Mouse (Mus musculus) hindlimb bud, embryonic 11.5 days (tissue): ENCODE measurements around the gene Pacsin1.

ENCODE experiments used
- DNase-seq: peaks from one replicate; pipeline ENCODE4 v3.0.0-alpha.2; 2012; ENCODE audit warnings: low read depth, low spot score; ENCODE audit errors: extremely low spot score

The Pacsin1 gene

DNA sequence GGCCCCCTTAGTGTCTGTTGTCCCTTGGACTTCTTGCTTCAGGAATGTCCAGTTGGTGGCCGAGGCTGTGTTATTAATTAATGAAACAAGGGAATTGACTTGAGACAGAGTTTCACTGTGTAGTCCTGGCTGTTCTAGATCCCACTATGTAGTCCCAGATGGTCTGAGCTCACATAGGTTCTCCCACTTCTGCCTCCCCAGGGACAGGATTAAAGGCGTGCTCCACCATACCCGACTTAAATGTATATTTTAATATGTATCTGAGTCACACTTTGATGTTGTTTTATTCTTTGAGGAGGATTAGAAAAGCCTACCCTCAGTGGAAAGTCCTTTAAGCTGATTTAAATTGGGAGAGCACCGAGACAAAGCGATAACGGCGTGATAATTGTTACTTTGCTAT is 21.0 kb downstream of the Pacsin1 start:
- DNase-seq: no peak

DNA sequence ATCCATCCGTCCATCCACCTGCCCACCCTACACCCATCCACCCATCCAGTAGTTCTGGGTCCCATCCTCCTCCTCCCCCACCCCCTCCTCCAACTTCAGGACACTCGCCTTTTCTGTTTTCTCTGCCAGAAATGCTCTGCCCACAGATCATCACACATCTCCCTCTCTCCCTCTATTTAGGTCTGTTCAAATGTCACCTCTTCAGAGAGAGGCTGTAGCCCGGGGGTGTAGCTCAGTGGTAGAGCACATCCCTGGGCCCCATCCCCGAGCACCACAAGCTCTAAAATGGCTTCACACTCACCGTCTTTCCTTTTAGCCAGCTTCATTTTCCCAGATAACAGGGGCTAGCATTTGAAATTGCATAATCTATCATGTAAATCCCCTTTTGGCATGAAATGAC is 22.4 kb downstream of the Pacsin1 start:
- DNase-seq: no peak

DNA sequence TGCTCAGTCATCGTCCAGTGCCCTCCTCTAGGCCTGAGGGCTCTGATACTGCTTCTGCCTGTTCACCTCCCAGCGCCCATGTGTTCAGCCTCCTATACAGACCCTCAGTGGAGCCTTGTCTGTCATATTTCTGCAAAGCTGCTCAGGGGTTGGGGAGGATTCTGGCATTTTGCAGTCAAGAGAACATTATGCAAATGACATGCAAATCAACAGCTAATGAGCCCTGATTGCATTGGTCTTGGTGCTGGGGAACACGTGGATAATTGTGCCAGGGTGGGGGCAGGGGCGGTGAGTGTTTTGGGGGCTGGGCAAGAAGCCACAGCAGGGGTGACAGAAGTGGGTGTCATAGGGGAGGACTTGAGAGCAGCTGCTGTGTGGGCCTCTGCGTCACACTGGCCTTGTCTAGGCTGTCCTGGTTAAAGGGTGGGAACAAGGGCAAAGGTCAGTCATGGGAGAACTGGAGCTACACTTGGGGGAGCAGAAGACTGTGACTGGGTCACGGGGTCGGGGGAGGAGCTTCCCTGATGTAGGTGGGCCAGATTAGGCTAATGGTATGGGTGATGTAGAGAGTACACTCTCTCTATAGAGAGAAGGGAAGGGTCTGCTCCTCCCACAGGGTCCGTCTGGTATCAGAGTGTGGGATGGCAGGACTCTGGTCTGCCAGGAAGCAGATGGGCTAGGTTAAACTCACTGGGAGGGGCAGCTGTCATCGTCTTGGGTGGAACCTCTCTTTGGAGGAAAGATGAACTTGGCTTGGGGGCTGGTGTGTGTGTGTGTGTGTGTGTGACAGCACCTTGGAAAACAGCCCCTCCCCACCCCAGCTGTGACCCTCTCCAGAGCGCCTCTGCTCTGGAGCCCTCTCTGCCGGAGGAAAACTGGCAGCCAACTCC is 23.9 kb downstream of the Pacsin1 start:
- no peak for DNase-seq

DNA sequence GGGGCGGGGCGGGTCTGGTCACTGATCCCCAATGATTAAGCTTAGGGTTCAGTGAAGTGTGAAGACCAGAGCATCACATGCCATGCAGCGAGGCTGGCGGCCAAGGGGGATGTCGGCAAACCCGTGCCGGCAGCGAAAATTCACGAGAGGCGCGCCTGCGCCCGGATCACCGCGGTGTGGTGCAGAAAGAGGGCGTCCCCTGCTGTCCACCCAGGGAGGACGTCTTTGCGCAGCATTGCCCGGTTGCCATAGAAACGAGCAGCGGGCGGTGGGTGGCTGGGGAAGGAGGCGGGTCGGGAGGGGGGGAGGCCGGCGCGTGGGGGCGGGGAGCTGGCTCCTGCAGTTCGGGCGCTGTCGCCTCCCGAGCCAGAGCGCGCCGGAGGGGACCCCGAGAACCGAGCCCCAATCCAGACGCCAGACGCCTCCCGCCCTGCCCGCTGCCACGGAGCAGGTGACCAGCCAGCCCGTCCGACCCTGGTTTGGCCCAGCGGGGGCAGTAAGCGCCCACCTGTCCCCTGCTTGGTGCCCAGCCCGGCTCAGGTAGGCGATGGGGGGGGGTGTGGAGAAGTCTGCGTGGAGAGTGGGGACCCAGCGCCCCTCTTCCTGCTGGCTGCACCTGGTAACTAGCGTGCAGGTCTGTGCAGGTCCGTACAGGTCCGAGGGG is 29.7 kb downstream of the Pacsin1 start:
- DNase-seq: peak; percentile 42

DNA sequence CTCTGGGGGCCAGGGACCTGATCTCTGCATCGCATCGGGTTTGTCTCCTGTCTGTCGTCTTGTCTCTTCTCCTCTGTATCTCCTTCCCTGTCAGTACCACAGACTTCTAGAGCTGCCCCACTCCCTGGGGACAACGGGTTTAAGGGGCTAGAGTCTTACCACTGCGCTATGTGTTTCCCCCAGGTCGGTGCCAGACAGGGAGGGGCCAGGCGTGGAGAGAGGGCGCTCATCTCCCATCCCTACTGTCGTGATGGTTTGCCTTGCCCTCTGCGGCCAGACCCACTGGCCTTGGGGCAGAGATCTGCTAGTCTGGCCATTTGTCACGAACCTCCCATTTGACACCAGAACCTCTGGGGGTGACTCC is 30.2 kb downstream of the Pacsin1 start:
- DNase-seq: no peak

DNA sequence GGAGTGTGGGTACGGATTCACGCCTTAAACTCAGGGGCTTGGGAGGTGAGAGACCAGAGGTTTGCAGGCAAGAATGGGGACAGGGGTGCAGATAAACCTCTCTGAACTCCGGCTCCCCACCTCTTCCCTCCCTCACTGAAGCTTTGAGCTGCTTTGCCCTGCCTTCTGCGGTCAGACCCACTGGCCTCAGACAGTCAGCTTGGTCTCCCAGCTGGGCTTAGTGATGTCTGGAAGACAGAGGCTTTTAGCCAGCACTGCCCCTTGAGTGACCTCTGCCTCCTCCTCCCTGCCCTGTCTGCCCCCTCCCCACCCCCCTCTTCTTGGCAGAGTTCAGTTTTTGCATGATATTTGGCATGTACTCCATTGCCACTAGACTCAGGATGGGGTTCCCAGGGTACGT is 31.1 kb downstream of the Pacsin1 start:
- DNase-seq: no peak

DNA sequence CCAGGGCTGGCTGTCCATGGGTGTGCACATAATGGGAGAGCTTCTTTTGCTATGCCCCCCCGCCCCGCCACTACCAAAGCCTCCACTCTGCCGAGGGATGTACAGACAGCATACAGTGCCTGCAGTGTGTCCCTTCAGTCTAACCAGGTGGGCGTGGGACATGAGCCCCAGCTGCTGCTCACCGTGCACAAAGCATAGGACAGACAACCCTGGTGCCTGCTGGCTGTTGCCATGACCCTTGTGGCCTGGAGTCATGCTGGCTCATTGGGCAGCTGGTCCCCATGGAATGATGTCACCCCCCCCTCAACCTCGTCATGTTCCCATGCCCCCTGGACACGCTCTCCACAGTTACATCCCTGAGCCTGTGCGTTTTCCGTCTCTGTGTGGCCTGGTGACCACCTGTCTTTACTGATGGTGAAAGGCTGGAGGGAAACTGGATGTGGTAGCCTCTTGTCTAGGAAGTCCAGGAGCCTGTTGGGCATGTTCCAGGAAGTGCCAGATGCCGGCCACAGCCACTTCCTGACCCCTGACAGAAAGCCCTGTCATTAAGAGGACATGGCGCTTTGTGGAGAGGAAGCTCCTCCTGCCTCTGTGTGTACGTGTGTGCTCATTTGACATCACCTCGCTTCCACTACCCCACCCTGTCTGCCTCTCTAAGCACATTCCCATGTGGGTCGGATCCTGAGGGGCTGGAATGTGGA is 35.8 kb downstream of the Pacsin1 start:
- no peak for DNase-seq

DNA sequence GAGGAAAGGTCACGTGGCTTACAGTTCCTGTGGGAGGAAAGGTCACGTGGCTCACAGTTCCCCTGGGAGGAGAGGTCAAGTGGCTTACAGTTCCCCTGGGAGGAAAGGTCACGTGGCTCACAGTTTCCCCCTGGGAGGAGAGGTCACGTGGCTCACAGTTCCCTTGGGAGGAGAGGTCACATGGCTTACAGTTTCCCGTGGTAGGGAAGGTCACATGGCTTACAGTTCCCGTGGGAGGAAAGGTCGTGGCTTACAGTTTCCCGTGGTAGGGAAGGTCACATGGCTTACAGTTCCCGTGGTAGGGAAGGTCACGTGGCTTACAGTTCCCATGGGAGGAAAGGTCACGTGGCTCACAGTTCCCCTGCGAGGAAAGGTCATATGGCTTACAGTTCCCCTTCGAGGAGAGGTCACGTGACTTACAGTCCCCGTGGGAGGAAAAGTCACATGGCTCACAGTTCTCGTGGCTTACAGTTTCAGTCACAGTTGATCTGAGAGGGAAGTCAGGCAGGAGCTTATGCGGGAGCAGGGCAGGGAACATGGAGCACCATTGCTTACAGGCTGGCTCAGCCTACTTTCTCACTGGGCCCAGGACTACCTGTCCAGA is 44.4 kb downstream of the Pacsin1 start:
- DNase-seq: no peak

DNA sequence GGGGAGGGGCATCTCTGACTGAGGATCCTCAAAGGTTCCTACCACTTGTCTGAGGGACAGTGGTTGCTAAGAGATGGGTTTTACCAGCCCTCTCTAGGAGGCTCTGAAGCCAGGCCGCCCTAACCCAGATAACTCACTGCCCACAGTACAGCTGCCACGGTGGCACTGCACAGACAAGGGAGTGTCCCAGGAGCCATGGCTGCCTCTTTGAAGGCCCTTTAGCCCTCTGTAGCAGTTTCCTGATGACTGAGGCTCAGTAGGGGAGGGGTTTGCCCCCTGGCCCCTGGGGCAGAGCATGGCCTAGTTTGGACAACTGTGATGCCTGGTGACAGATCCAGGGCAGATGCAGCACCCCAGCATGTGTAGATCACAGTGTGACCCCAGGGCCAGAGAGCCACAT is 45.5 kb downstream of the Pacsin1 start:
- DNase-seq: no peak

DNA sequence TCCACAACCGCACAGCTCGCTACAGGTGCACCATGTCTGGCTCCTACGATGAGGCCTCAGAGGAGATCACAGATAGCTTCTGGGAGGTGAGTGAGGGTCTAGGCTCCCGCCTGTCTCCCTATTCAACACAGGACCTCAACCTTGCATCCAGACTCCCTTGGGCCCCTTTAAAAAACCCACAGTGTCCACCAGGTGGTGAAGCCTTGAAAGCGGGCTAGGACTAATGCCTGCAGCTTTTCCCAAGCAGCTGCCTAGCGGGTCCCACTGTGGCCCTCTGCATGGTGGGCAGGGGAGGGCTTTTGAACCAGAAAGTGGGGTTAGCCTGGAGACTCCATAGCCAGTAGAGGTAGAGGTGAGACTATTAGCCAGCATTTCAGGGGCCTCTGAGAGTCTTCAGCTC is 46.5 kb downstream of the Pacsin1 start:
- DNase-seq: no peak

DNA sequence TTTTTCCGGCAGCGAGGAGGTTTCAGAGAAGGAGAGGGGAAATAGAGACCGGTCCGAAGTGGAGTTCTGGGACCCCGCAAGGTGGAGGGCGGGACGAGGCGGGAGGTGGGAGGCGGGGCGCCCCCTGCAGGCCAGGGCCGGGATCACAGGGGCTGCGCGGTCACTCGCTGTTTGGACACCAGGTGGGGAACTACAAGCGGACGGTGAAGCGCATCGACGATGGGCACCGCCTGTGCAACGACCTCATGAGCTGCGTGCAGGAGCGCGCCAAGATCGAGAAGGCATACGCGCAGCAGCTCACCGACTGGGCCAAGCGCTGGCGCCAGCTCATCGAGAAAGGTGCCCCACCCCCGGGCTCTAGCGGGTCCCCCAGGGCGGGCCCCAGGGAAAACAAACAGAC is 47.2 kb downstream of the Pacsin1 start:
- no peak for DNase-seq

DNA sequence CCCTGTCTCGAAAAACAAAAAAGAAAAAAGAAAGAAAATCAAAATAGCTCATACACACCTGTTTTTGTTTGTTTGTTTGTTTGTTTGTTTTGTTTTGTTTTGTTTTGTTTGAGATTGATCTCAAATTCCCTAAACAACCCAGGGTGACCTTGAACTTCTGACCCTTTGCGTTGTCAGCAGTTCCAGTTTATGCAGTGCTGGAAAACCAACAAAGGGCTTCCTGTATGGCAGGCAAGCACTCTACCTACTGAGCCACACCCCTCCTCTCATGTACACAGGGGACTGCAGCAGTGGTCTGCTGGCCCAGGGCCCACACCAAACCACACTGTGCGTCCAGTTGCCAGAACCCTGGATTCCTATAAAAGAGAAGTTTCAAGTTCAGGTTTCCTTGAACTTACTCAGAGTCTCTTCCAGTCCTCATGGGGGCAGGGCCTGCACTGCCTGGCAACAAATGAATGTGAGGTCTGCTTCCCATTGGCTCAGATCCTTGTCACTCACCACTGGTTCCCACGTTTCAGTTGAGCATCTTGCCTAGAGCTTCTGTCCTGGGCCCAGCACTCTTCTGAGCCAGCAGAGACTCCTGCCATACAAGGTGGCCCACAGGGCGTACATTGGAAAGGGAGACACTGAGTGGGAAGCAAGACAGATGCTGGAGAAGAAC is 48.8 kb downstream of the Pacsin1 start:
- DNase-seq: no peak

DNA sequence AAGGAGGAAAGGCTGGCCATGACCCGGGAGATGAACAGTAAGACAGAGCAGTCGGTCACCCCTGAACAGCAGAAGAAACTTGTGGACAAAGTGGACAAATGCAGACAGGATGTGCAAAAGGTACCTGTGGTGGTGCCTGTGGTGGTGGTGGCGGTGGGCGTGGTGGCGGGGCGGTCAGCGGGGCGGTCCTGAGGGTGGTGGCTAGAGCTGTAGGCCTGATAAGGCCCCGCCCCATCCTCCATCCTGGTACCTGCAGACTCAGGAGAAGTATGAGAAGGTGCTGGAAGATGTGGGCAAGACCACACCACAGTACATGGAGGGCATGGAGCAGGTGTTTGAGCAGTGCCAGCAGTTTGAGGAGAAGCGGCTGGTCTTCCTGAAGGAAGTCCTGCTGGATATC is 50.4 kb downstream of the Pacsin1 start:
- no peak for DNase-seq

DNA sequence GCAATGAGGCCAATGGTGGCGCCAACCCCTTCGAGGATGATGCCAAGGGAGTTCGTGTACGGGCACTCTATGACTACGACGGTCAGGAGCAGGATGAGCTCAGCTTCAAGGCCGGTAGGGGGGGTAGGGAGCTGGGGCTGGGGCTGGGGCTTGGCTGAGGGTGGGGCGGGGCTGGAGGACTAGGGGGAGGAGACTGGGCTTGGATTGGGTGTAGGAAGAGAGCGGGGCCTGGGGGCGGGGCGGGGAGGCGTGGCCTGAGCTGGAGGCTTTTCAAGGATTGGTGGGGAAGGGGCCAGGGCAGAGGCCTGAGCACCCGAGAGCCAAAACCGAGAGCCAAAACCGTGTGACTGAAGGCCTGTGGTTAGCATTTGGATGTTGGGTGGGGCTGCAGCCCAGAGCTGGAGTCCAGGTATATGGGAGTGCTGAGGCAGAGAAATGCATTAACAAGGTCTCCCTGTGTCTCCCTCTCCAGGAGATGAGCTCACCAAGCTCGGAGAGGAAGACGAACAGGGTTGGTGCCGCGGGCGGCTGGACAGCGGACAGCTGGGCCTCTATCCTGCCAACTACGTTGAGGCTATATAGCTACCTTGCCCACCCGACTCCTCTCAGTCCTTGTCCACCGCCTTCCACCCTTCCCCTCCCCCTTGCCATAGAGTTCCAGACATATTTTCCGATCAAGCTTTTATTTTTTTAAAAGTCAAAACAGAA is 52.8 kb downstream of the Pacsin1 start:
- DNase-seq: peak; percentile 31

DNA sequence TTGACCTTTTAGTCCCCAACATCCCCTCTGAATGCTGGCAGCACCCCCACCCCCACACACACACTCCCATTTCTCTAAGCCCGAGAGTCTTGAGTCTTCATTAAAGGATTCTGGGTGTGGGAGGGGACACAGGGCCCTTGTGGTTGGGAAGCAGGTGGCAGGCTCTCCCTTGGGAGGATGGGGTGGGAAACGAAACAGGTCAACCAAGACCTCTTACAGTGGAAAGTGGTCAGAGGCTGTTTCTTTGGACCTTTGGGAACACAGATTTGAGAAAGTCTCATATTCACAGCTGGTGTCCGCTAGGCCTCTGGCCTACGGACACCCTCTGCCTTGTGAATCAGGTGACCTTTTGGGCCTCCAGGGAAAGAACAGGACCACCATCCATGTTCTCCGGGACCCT is 54.3 kb downstream of the Pacsin1 start:
- DNase-seq: no peak

DNA sequence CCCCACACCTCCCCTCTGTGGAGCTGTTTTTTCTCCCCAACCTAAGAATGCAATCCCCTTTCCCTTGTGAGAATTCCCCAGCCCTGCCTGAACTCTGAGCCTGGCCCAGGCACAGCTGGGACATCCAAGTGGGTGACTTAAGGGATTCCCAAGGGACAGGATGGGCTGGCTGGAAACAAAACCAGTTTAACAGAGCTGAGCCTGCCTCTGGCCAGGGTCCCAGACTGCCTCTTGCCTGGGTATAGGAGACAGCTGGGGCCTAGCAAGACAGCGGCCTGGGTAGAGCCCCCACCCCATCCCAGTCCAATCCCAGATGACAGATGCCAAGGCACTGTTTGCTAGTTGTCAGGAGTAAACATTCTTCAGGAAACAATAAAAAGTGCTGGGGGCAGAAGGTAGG is 57.5 kb downstream of the Pacsin1 start:
- no peak for DNase-seq

DNA sequence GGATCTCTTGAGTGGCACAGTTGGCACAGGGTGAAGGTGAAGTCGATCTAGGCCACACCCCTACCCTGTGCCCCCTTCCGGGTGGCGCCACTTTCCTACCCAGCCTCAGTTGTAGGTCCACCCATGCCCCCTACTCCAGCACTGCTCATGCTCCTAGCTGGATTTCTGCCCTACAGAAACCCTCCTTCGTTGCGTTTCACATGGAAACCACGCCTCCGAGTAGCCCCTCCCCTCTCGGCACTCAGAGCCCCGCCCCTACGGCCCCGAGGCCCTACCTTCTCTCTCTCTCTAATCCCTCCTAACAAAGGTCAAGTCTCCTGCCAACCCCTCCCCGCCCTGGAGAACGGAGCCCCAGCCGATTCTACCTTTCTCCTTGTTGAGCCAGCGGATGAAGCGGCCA is 61.5 kb downstream of the Pacsin1 start:
- DNase-seq: no peak

DNA sequence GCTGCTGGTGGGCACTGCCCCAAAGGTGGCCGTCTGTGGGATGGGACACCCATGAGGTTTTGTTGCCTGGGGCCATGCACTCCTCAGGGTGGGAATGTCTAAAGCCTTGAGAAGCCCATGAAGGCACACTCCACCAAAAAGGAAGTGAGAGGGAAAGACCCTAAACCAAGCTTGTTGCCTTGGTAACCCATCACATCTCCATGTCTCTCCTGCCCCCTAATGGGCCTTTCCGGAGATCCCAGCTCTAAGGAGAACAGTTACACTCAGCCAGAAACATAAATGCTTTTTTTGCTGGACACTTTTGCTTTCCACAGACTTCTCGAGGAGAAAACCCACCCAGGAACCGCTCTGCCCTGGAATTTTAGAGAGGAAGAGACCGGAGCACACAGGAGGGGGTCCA is 62.9 kb downstream of the Pacsin1 start:
- DNase-seq: no peak

DNA sequence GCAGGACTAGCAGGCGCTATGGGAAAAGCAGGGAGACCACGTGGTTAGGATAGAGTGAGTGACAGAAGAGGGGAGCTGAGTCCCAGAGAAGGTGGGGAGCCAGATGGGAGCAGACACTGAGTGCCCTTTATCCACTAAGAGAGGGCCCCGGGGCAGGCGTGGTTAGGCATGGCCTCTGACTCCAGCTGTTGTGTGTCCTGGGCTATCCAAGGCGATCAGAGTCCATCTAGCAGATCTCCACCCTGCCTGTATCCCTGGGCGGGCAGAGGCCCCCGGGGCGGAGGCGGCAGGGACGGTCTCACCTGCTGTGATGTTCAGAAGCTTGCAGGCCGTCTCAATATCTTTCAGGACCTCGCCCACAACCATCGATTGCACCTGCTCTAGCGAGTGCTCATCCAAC is 64.4 kb downstream of the Pacsin1 start:
- DNase-seq: no peak

DNA sequence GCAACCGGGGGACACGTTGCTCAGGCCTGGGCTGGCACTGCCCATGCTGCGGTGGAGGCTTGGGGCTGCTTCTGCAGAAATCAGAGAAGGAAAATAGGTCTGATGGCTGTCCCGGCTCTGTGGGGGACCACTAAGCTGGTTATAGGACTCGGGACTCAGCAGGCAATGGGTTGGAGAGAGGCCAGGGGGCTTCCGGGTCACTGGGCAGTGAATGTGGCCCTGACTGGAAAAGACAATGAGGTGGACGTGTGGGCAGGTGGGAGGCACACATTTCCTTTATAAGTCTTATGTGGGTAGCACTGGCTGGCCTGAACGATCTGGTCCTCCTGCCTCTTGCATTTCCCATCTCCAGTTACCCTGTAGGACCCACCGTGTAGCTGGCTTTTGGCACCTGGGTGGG is 65.0 kb downstream of the Pacsin1 start:
- no peak for DNase-seq
